ENCODE assay signal across 15 mouse cellular contexts in genomic region chr16:94559782-94560181, GRCm38 (mm10). TPM values are rescaled to one million over a fixed set of nuclear protein-coding genes. Genes with fewer than 3 reads are reported as not detected.
DNase-seq lines count a peak whose midpoint lies in the region; ATAC-seq and TF ChIP-seq lines count a peak whose summit lies in the region.
"Had no signal": no experiment of that assay in that cellular context is flagged by ENCODE, and none has a peak within 500 bp of the region (broad histone marks: within the 10 kb centered on the region; RNA-seq: fewer than 3 reads in every experiment).

No protein-coding gene starts in this region.

- H3K4me2 ChIP-seq in heart, embryonic 13.5 days = peak overlapping the region; percentile 39
- no peak overlapping the region for H3K4me2 ChIP-seq in midbrain, postnatal 0 days (ENCODE audit: low read depth, low read length, poor library complexity, severe bottlenecking)
- peak overlapping the region; percentile 27 for H3K4me2 ChIP-seq in liver, embryonic 13.5 days

- peaks cover 24% of the 10 kb centered on the region for H3K4me1 ChIP-seq in heart, embryonic 13.5 days
- peaks cover 19% of the 10 kb centered on the region for H3K4me1 ChIP-seq in midbrain, embryonic 10.5 days
- no peaks in the 10 kb centered on the region for H3K4me1 ChIP-seq in midbrain, postnatal 0 days (ENCODE audit: insufficient read depth, low read length)
- H3K4me1 ChIP-seq in liver, embryonic 13.5 days (replicated peaks) = peaks cover 22% of the 10 kb centered on the region
- H3K4me1 ChIP-seq in hindbrain, embryonic 10.5 days (replicated peaks) = peaks cover 9% of the 10 kb centered on the region; the same call in 1 of the 2 replicates

- no peak overlapping the region for H3K4me3 ChIP-seq in heart, embryonic 13.5 days
- no peak overlapping the region for H3K4me3 ChIP-seq in midbrain, embryonic 10.5 days
- no peak overlapping the region for H3K4me3 ChIP-seq in midbrain, postnatal 0 days (ENCODE audit: low read depth, low read length)
- no peak overlapping the region for H3K4me3 ChIP-seq in liver, embryonic 13.5 days (replicated peaks)
- H3K4me3 ChIP-seq in left cerebral cortex, adult 2 months = no peak overlapping the region
- H3K4me3 ChIP-seq in hindbrain, embryonic 10.5 days = no peak overlapping the region

- intact Hi-C loops in heart, postnatal 10 days (cut with DNase I) = loop anchor here (2.0 kb wide), 1 partner anchor 33 kb away; the partner anchor contains the start of gene Vps26c
- intact Hi-C loops in left cerebral cortex, adult 2 months (cut with DNase I) = no loop called here

- DNase-seq in heart, postnatal 10 days = no peak
- no peak for DNase-seq in midbrain, embryonic 10.5 days (ENCODE audit: low spot score)
- DNase-seq in midbrain, postnatal 0 days (ENCODE audit: low spot score) = no peak
- no peak for DNase-seq in liver, embryonic 13.5 days
- no peak for DNase-seq in left cerebral cortex, adult 2 months (ENCODE audit: extremely low spot score in 1 of 2, low spot score in 2 of 2)
- no peak for DNase-seq in hindbrain, embryonic 10.5 days (ENCODE audit: low spot score)
- DNase-seq in adipocyte (ENCODE audit: low spot score) = no peak
- DNase-seq: adrenal gland, postnatal 25 days; cerebellum, adult 18-20 months; kidney, postnatal 36 days; spleen, adult 18-20 months had no signal

- no peak for ATAC-seq in heart, embryonic 13.5 days (ENCODE audit: extremely low read depth, insufficient number of reproducible peaks, low FRiP score, low TSS enrichment)
- no peak for ATAC-seq in midbrain, postnatal 0 days (ENCODE audit: low FRiP score)
- no peak for ATAC-seq in liver, embryonic 13.5 days (ENCODE audit: low read depth)
- ATAC-seq: CD4-positive, CD25-positive, alpha-beta regulatory T cell, adult 4 months; forebrain, embryonic 16.5 days; Patski had no signal

- H3K36me3 ChIP-seq in heart, embryonic 13.5 days = no peaks in the 10 kb centered on the region
- no peaks in the 10 kb centered on the region for H3K36me3 ChIP-seq in midbrain, embryonic 10.5 days
- H3K36me3 ChIP-seq in midbrain, postnatal 0 days (ENCODE audit: insufficient read depth, low read length) = no peaks in the 10 kb centered on the region
- no peaks in the 10 kb centered on the region for H3K36me3 ChIP-seq in liver, embryonic 13.5 days
- no peaks in the 10 kb centered on the region for H3K36me3 ChIP-seq in hindbrain, embryonic 10.5 days

- WGBS in heart, embryonic 13.5 days = 49% methylated on average over 7 of the region's 7 CpGs
- 65% methylated on average over 7 of the region's 7 CpGs for WGBS in midbrain, embryonic 10.5 days
- 71% methylated on average over 7 of the region's 7 CpGs for WGBS in midbrain, postnatal 0 days
- WGBS in liver, embryonic 13.5 days (ENCODE audit: insufficient replicate concordance) = 8% methylated on average over 7 of the region's 7 CpGs
- WGBS in hindbrain, embryonic 10.5 days = 72% methylated on average over 7 of the region's 7 CpGs

- no peak for TF ChIP-seq CTCF in midbrain, postnatal 0 days (IDR thresholded peaks at IDR 0.05)
- TF ChIP-seq CTCF in left cerebral cortex, adult 2 months (IDR thresholded peaks at IDR 0.05) = no peak

- H3K27ac ChIP-seq in heart, embryonic 13.5 days (replicated peaks) = peak overlapping the region; percentile 81
- H3K27ac ChIP-seq in midbrain, embryonic 10.5 days (replicated peaks) = 0 out of 2 replicates have a peak overlapping the region, but pooled peaks have one; percentile 7
- no peak overlapping the region for H3K27ac ChIP-seq in midbrain, postnatal 0 days (ENCODE audit: low read depth, low read length)
- H3K27ac ChIP-seq in liver, embryonic 13.5 days = peak overlapping the region; percentile 69
- no peak overlapping the region for H3K27ac ChIP-seq in left cerebral cortex, adult 2 months
- no peak overlapping the region for H3K27ac ChIP-seq in hindbrain, embryonic 10.5 days

- no peaks in the 10 kb centered on the region for H3K27me3 ChIP-seq in heart, embryonic 13.5 days (replicated peaks)
- no peaks in the 10 kb centered on the region for H3K27me3 ChIP-seq in midbrain, embryonic 10.5 days (ENCODE audit: low read depth, poor library complexity, severe bottlenecking)
- H3K27me3 ChIP-seq in midbrain, postnatal 0 days (ENCODE audit: insufficient read depth, low read length) = no peaks in the 10 kb centered on the region
- no peaks in the 10 kb centered on the region for H3K27me3 ChIP-seq in liver, embryonic 13.5 days
- H3K27me3 ChIP-seq in hindbrain, embryonic 10.5 days (ENCODE audit: insufficient read depth, poor library complexity, severe bottlenecking) = no peaks in the 10 kb centered on the region
- H3K27me3 ChIP-seq: Patski had no signal

- peaks cover 2% of the 10 kb centered on the region; the same call in 1 of the 2 replicates for H3K9me3 ChIP-seq in heart, embryonic 13.5 days
- no peaks in the 10 kb centered on the region for H3K9me3 ChIP-seq in midbrain, embryonic 10.5 days (replicated peaks)
- no peaks in the 10 kb centered on the region for H3K9me3 ChIP-seq in midbrain, postnatal 0 days (ENCODE audit: low read length)
- no peaks in the 10 kb centered on the region; the same call in 1 of the 2 replicates for H3K9me3 ChIP-seq in liver, embryonic 13.5 days (replicated peaks)
- no peaks in the 10 kb centered on the region for H3K9me3 ChIP-seq in hindbrain, embryonic 10.5 days

- no peak overlapping the region for H3K9ac ChIP-seq in heart, embryonic 13.5 days
- no peak overlapping the region for H3K9ac ChIP-seq in midbrain, postnatal 0 days (replicated peaks; ENCODE audit: low read length, poor library complexity, severe bottlenecking)
- H3K9ac ChIP-seq in liver, embryonic 13.5 days = no peak overlapping the region

RNA-seq across cellular contexts. Expression of gene Dyrk1a, which starts 10.0 kb away (rescaled TPM):
- 6.7 and 7.2 TPM in 2 replicates for polyA plus RNA-seq in heart, embryonic 13.5 days (2015; fragmentation: Nextera tagmentation; extraction: Ambion mirVana)
- 10 to 100 TPM; 86.2 to 99.2 TPM for total RNA-seq in heart, postnatal 10 days (2021)
- polyA plus RNA-seq in midbrain, embryonic 10.5 days (2016; fragmentation: Nextera tagmentation; extraction: Ambion mirVana) = 9.6 and 10.1 TPM in 2 replicates
- 93.5 and 94.2 TPM in 2 replicates for total RNA-seq in midbrain, postnatal 0 days (2014; rRNA removed)
- 11.7 and 13.7 TPM in 2 replicates for polyA plus RNA-seq in midbrain, postnatal 0 days (2015; fragmentation: Nextera tagmentation; extraction: Ambion mirVana)
- polyA plus RNA-seq in liver, embryonic 13.5 days (2015; fragmentation: Nextera tagmentation; extraction: Ambion mirVana) = 5.2 and 5.3 TPM in 2 replicates
- 10 to 100 TPM; 89.7 to 94.6 TPM for total RNA-seq in left cerebral cortex, adult 2 months (2021)
- 7.8 and 9.5 TPM in 2 replicates for polyA plus RNA-seq in hindbrain, embryonic 10.5 days (2016; fragmentation: Nextera tagmentation; extraction: Ambion mirVana)

RNA-seq across cellular contexts. Expression of gene Vps26c, which starts 33.2 kb away (rescaled TPM):
- polyA plus RNA-seq in heart, embryonic 13.5 days (2015; fragmentation: Nextera tagmentation; extraction: Ambion mirVana) = 43.6 and 46.7 TPM in 2 replicates
- 10 to 100 TPM; 28.2 to 30.9 TPM for total RNA-seq in heart, postnatal 10 days (2021)
- 63.4 and 64.3 TPM in 2 replicates for polyA plus RNA-seq in midbrain, embryonic 10.5 days (2016; fragmentation: Nextera tagmentation; extraction: Ambion mirVana)
- 66.2 and 74.8 TPM in 2 replicates for total RNA-seq in midbrain, postnatal 0 days (2014; rRNA removed)
- polyA plus RNA-seq in midbrain, postnatal 0 days (2015; fragmentation: Nextera tagmentation; extraction: Ambion mirVana) = 63.0 and 65.4 TPM in 2 replicates
- polyA plus RNA-seq in liver, embryonic 13.5 days (2015; fragmentation: Nextera tagmentation; extraction: Ambion mirVana) = 22.2 and 24.2 TPM in 2 replicates
- total RNA-seq in left cerebral cortex, adult 2 months (2021) = 10 to 100 TPM; 30.5 to 35.4 TPM
- polyA plus RNA-seq in hindbrain, embryonic 10.5 days (2016; fragmentation: Nextera tagmentation; extraction: Ambion mirVana) = 58.8 and 60.5 TPM in 2 replicates

Comparison
In these comparisons a context has a peak if more than half of its experiments do, and no peak if none do; other contexts are left out.
1. H3K27ac ChIP-seq: peak in heart, embryonic 13.5 days (single experiment), midbrain, embryonic 10.5 days (single experiment) and liver, embryonic 13.5 days (single experiment); none in midbrain, postnatal 0 days (single experiment), left cerebral cortex, adult 2 months (single experiment) and hindbrain, embryonic 10.5 days (single experiment).